Mouse (Mus musculus): ENCODE measurements around the gene Vps37c.

DNA sequence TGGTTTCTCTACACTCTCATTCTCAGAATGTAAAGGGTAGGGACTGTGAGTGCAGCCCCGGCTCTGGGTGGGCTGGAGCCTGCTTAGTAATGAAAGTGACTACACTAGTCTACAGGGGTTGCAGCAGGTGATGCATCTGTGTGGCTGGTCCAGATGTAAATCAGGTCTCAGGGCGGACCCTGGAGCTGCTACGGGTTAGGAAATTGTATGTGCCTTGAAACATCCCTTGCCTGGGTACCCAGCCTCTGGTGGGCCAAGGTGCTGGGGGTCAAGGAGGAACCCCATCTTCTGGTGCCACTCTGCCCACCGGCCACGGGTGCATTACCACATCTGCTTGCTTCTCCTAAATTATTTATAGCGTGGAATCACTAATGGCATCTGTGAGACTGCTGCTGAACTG lies 25.6 kb downstream of the Vps37c start:
- no peak for TF ChIP-seq TAL1 (IDR thresholded peaks at IDR 0.05; ENCODE audit: low read length)
- TF ChIP-seq GATA1 (IDR thresholded peaks at IDR 0.05; ENCODE audit: low read length), result no peak

Data from erythroblast, embryonic 14.5 days (primary cell).